Mouse (Mus musculus) myocyte (in vitro differentiated cells): ENCODE data around the gene Rbms3.

Experiments used
- MYOG ChIP-seq, 3 experiments: IDR thresholded peaks; one replicate each; pipeline ENCODE4 v1.6.1; 2011; ENCODE audit warnings: control low read depth in 2 of 3, low read depth in 2 of 3, mild to moderate bottlenecking in 2 of 3; ENCODE audit not compliant: insufficient read length in 2 of 3, control insufficient read depth in 1 of 3, insufficient read depth in 1 of 3
- POLR2A ChIP-seq: IDR thresholded peaks from one replicate; pipeline ENCODE4 v1.6.1; 2011; ENCODE audit warnings: low read depth, mild to moderate bottlenecking, control low read depth, moderate library complexity; ENCODE audit not compliant: insufficient read length
- POLR2AphosphoS2 ChIP-seq: IDR thresholded peaks from one replicate; pipeline ENCODE4 v1.6.1; 2011; ENCODE audit warnings: low read depth, control low read depth; ENCODE audit not compliant: insufficient read length
- USF1 ChIP-seq: IDR thresholded peaks from one replicate; pipeline ENCODE4 v1.6.1; 2011; ENCODE audit warnings: low read depth, mild to moderate bottlenecking, control low read depth, moderate library complexity

GRCm38 (mm10) chr9:117356764-117357442 is 272.8 kb downstream of the Rbms3 start:
- TF ChIP-seq POLR2A (no peak), POLR2AphosphoS2 (no peak), USF1 (no peak), MYOG (IDR thresholded peaks at IDR 0.05; ENCODE audit: control insufficient read depth in 1 of 3, insufficient read depth in 1 of 3, insufficient read length in 2 of 3, low read depth in 2 of 3) (no peak)
